Mouse (Mus musculus): ENCODE measurements around the gene Dapk3. TPM values are rescaled to one million over a fixed set of nuclear protein-coding genes. Genes with fewer than 3 reads are reported as not detected.
"Not testable (repeated sequence)": the region's sequence is repeated elsewhere in the genome, so short reads cannot be mapped to it uniquely, and the experiment has no call there.

Gene Dapk3
- polyA plus RNA-seq, 1 experiment from 2014 or later, result 52.0 TPM

- DNase-seq (ENCODE audit: low spot score), result no peak
- peaks cover 85% of the 10 kb centered on the region for H3K36me3 ChIP-seq
- 86% methylated on average over 6 of the region's 6 CpGs for WGBS
- H3K4me3 ChIP-seq, result no peak overlapping the region
- H3K4me1 ChIP-seq, result peaks cover 11% of the 10 kb centered on the region
- no peaks in the 10 kb centered on the region for H3K27me3 ChIP-seq (ENCODE audit: low read depth, poor library complexity, severe bottlenecking)
- H3K9me3 ChIP-seq (replicated peaks), result no peaks in the 10 kb centered on the region
- 0 out of 2 replicates have a peak overlapping the region, but pooled peaks have one; percentile 5 for H3K27ac ChIP-seq
Measured at GRCm38 (mm10) chr10:81154736-81155135, 28.1 kb upstream of the Dapk3 start.

GRCm38 (mm10) chr10:81161602-81162317 lies 21.0 kb upstream of the Dapk3 start:
- H3K4me1 ChIP-seq, result peaks cover 32% of the 10 kb centered on the region
- H3K27me3 ChIP-seq (ENCODE audit: low read depth, poor library complexity, severe bottlenecking), result no peaks in the 10 kb centered on the region
- H3K27ac ChIP-seq, result no peak overlapping the region
- DNase-seq (ENCODE audit: low spot score), result no peak
- H3K36me3 ChIP-seq, result peaks cover 86% of the 10 kb centered on the region
- no peaks in the 10 kb centered on the region for H3K9me3 ChIP-seq (replicated peaks)
- H3K4me3 ChIP-seq, result 0 out of 2 replicates have a peak overlapping the region, but pooled peaks have one; percentile 2
- 68% methylated on average over 8 of the region's 8 CpGs for WGBS

- Histone ChIP-seq H3K4me3 (0 out of 2 replicates have a peak overlapping the region, but pooled peaks have one; percentile 2), H3K27ac (no peak overlapping the region), H3K36me3 (peaks cover 81% of the 10 kb centered on the region), H3K4me1 (peaks cover 37% of the 10 kb centered on the region), H3K9me3 (replicated peaks) (no peaks in the 10 kb centered on the region), H3K27me3 (ENCODE audit: low read depth, poor library complexity, severe bottlenecking) (no peaks in the 10 kb centered on the region)
- WGBS, result 59% methylated on average over 2 of the region's 2 CpGs
- DNase-seq (ENCODE audit: low spot score), result no peak
Measured at GRCm38 (mm10) chr10:81162318-81162652, 20.5 kb upstream of the Dapk3 start.

GRCm38 (mm10) chr10:81165118-81165517 lies 17.7 kb upstream of the Dapk3 start:
- no peak for DNase-seq (ENCODE audit: low spot score)
- peaks cover 54% of the 10 kb centered on the region for H3K36me3 ChIP-seq
- H3K27me3 ChIP-seq (ENCODE audit: low read depth, poor library complexity, severe bottlenecking), result no peaks in the 10 kb centered on the region
- H3K4me1 ChIP-seq, result peaks cover 53% of the 10 kb centered on the region
- WGBS, result 61% methylated on average over 8 of the region's 8 CpGs
- no peaks in the 10 kb centered on the region for H3K9me3 ChIP-seq (replicated peaks)
- H3K27ac ChIP-seq, result no peak overlapping the region
- no peak overlapping the region for H3K4me3 ChIP-seq

GRCm38 (mm10) chr10:81167200-81168086 lies 15.4 kb upstream of the Dapk3 start, which contains the start of gene Pias4:
Gene Pias4 (minus strand): TSS chr10:81167923.
- 1% methylated on average over 64 of the region's 64 CpGs for WGBS
- H3K27me3 ChIP-seq (ENCODE audit: low read depth, poor library complexity, severe bottlenecking), result no peaks in the 10 kb centered on the region
- H3K4me3 ChIP-seq, result peak within 1 kb of the TSS; percentile 93
- H3K36me3 ChIP-seq, result peaks cover 31% of the 10 kb centered on the region
- H3K9me3 ChIP-seq (replicated peaks), result no peaks in the 10 kb centered on the region
- H3K27ac ChIP-seq, result peak within 1 kb of the TSS; percentile 90
- peaks cover 40% of the 10 kb centered on the region for H3K4me1 ChIP-seq
- DNase-seq (ENCODE audit: low spot score), result peak; percentile 99

- 10% methylated on average over 5 of the region's 5 CpGs for whole genome bisulfite sequencing
- Histone ChIP-seq H3K4me3 (peak overlapping the region; percentile 93), H3K9me3 (replicated peaks) (no peaks in the 10 kb centered on the region), H3K36me3 (peaks cover 25% of the 10 kb centered on the region), H3K4me1 (peaks cover 39% of the 10 kb centered on the region), H3K27me3 (ENCODE audit: low read depth, poor library complexity, severe bottlenecking) (no peaks in the 10 kb centered on the region), H3K27ac (peak overlapping the region; percentile 90)
- DNase-seq (ENCODE audit: low spot score), result no peak
Measured at GRCm38 (mm10) chr10:81168087-81168431, 14.7 kb upstream of the Dapk3 start.

GRCm38 (mm10) chr10:81168521-81169244 lies 14.1 kb upstream of the Dapk3 start:
- Histone ChIP-seq H3K27ac (peak overlapping the region; percentile 90), H3K36me3 (peaks cover 19% of the 10 kb centered on the region), H3K27me3 (ENCODE audit: low read depth, poor library complexity, severe bottlenecking) (no peaks in the 10 kb centered on the region), H3K4me3 (peak overlapping the region; percentile 93), H3K9me3 (replicated peaks) (no peaks in the 10 kb centered on the region), H3K4me1 (peaks cover 46% of the 10 kb centered on the region)
- WGBS, result 4% methylated on average over 29 of the region's 29 CpGs
- peak; percentile 86 for DNase-seq (ENCODE audit: low spot score)

GRCm38 (mm10) chr10:81169411-81169900 lies 13.3 kb upstream of the Dapk3 start:
- Histone ChIP-seq H3K4me1 (peaks cover 53% of the 10 kb centered on the region), H3K4me3 (peak overlapping the region; percentile 93; the same call in 1 of the 2 replicates), H3K36me3 (peaks cover 11% of the 10 kb centered on the region)
- not testable (repeated sequence) for DNase-seq (ENCODE audit: low spot score); H3K9me3 ChIP-seq (replicated peaks); H3K27ac ChIP-seq; H3K27me3 ChIP-seq (ENCODE audit: low read depth, poor library complexity, severe bottlenecking)
- WGBS, result 56% methylated on average over 12 of the region's 14 CpGs

- Histone ChIP-seq H3K36me3 (peaks cover 15% of the 10 kb centered on the region), H3K27ac (peak overlapping the region; percentile 97), H3K4me1 (peaks cover 50% of the 10 kb centered on the region), H3K27me3 (ENCODE audit: low read depth, poor library complexity, severe bottlenecking) (no peaks in the 10 kb centered on the region), H3K9me3 (replicated peaks) (no peaks in the 10 kb centered on the region), H3K4me3 (peak overlapping the region; percentile 31)
- DNase-seq (ENCODE audit: low spot score), result peak; percentile 89
- 5% methylated on average over 21 of the region's 21 CpGs for WGBS
Measured at GRCm38 (mm10) chr10:81173132-81173531, 9.7 kb upstream of the Dapk3 start.

- peak overlapping the region; percentile 54 for H3K4me3 ChIP-seq
- peaks cover 32% of the 10 kb centered on the region for H3K36me3 ChIP-seq
- H3K4me1 ChIP-seq, result peaks cover 45% of the 10 kb centered on the region
- peak overlapping the region; percentile 97 for H3K27ac ChIP-seq
- DNase-seq (ENCODE audit: low spot score), result peak; percentile 94
- H3K27me3 ChIP-seq (ENCODE audit: low read depth, poor library complexity, severe bottlenecking), result no peaks in the 10 kb centered on the region
- 4% methylated on average over 29 of the region's 29 CpGs for WGBS
- H3K9me3 ChIP-seq (replicated peaks), result no peaks in the 10 kb centered on the region
Measured at GRCm38 (mm10) chr10:81174617-81175344, 8.0 kb upstream of the Dapk3 start.

GRCm38 (mm10) chr10:81175345-81175701 lies 7.5 kb upstream of the Dapk3 start:
- peak overlapping the region; percentile 54 for H3K4me3 ChIP-seq
- H3K27ac ChIP-seq, result peak overlapping the region; percentile 97
- H3K9me3 ChIP-seq (replicated peaks); DNase-seq (ENCODE audit: low spot score); H3K27me3 ChIP-seq (ENCODE audit: low read depth, poor library complexity, severe bottlenecking): not testable (repeated sequence)
- WGBS, result 12% methylated on average over 4 of the region's 4 CpGs
- peaks cover 37% of the 10 kb centered on the region for H3K36me3 ChIP-seq
- H3K4me1 ChIP-seq, result peaks cover 50% of the 10 kb centered on the region

- H3K9me3 ChIP-seq (replicated peaks), result no peaks in the 10 kb centered on the region
- WGBS, result 13% methylated on average over 13 of the region's 13 CpGs
- H3K27me3 ChIP-seq (ENCODE audit: low read depth, poor library complexity, severe bottlenecking), result no peaks in the 10 kb centered on the region
- DNase-seq (ENCODE audit: low spot score), result no peak
- H3K27ac ChIP-seq, result peak overlapping the region; percentile 97
- H3K4me3 ChIP-seq, result peak overlapping the region; percentile 96
- peaks cover 53% of the 10 kb centered on the region for H3K4me1 ChIP-seq
- peaks cover 44% of the 10 kb centered on the region for H3K36me3 ChIP-seq
Measured at GRCm38 (mm10) chr10:81175936-81176465, 6.8 kb upstream of the Dapk3 start.

All from limb, embryonic 10.5 days (tissue).